ENCODE assay signal across 7 mouse cellular contexts in the genomic region with DNA sequence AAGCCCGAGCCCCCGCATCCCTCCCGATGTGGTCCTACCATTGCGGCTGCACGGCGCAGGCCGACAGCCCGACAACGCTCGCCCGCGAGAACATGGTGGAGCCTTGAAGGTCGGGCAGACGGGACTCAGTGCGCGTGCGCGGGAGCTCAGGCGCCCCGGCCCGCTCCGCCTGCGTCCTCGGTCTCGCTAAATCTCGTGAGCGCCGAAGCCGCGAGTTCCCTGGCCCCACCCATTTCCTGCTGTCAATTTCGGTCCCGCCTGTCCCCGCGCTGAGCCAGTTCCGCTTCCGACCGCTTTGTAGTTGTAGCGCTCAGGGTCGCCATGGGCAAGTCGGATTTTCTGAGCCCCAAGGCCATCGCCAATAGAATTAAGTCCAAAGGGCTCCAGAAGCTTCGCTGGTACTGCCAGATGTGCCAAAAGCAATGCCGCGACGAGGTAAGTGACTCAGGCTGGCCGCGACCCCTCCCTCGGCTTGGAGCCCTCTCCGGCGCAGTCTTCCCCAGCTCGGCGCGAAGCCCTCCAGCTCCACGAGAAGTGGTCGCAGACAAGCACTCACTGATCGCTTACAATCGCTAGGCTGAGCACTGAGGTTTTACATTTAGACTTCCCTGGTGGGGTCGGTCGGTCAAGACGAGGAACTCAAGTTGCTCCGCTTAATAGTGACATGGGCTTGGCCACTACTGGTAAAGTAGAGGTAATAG. TPM values are rescaled to one million over a fixed set of nuclear protein-coding genes. Genes with fewer than 3 reads are reported as not detected.
DNase-seq lines count a peak whose midpoint lies in the region; ATAC-seq and TF ChIP-seq lines count a peak whose summit lies in the region.

Atp5c1 (minus strand) TSS at position 201 of the 701 bp plus-strand sequence.
Kin (plus strand) TSS at position 284 of the 701 bp plus-strand sequence.

- H3K27ac ChIP-seq in embryonic facial prominence, embryonic 12.5 days, result peak within 1 kb of the TSS; percentile 90
- peak within 1 kb of the TSS; percentile 99 for H3K27ac ChIP-seq in kidney, adult 2 months (ENCODE audit: insufficient read depth, low read depth, low read length)
- peak within 1 kb of the TSS; percentile 92 for H3K27ac ChIP-seq in limb, embryonic 12.5 days
- peak within 1 kb of the TSS; percentile 96 for H3K27ac ChIP-seq in midbrain, embryonic 15.5 days
- peak within 1 kb of the TSS; percentile 87 for H3K27ac ChIP-seq in spleen, adult 2 months (ENCODE audit: insufficient read depth, low read length)

- H3K9ac ChIP-seq in embryonic facial prominence, embryonic 12.5 days, result peak within 1 kb of the TSS; percentile 98
- peak within 1 kb of the TSS; percentile 97 for H3K9ac ChIP-seq in limb, embryonic 12.5 days (replicated peaks)
- H3K9ac ChIP-seq in midbrain, embryonic 15.5 days, result peak within 1 kb of the TSS; percentile 100

- no peaks in the 10 kb centered on the region for H3K27me3 ChIP-seq in embryonic facial prominence, embryonic 12.5 days
- H3K27me3 ChIP-seq in kidney, adult 2 months (replicated peaks; ENCODE audit: control insufficient read depth, insufficient read depth, low read length), result no peaks in the 10 kb centered on the region
- H3K27me3 ChIP-seq in limb, embryonic 12.5 days, result no peaks in the 10 kb centered on the region
- H3K27me3 ChIP-seq in midbrain, embryonic 15.5 days (replicated peaks), result no peaks in the 10 kb centered on the region
- no peaks in the 10 kb centered on the region for H3K27me3 ChIP-seq in spleen, adult 2 months (ENCODE audit: control insufficient read depth, insufficient read depth, low read length)

- TF ChIP-seq POLR2A in kidney, adult 2 months (IDR thresholded peaks at IDR 0.05; ENCODE audit: low read depth, low read length), result peak; percentile 86
- TF ChIP-seq POLR2A in spleen, adult 2 months (IDR thresholded peaks at IDR 0.05; ENCODE audit: low read depth, low read length), result peak; percentile 69

- peak within 1 kb of the TSS; percentile 87 for H3K4me3 ChIP-seq in embryonic facial prominence, embryonic 12.5 days
- peak within 1 kb of the TSS; percentile 91 for H3K4me3 ChIP-seq in kidney, adult 2 months (ENCODE audit: insufficient read depth, low read depth, low read length)
- H3K4me3 ChIP-seq in limb, embryonic 12.5 days (replicated peaks), result peak within 1 kb of the TSS; percentile 88
- H3K4me3 ChIP-seq in midbrain, embryonic 15.5 days, result peak within 1 kb of the TSS; percentile 99
- H3K4me3 ChIP-seq in spleen, adult 2 months (ENCODE audit: extremely low read depth, insufficient read depth, insufficient read length), result peak within 1 kb of the TSS; percentile 81

- peak; percentile 46 for TF ChIP-seq CTCF in kidney, adult 2 months (conservative IDR thresholded peaks at IDR 0.05; ENCODE audit: insufficient read depth, insufficient read length, low read depth, low read length)
- TF ChIP-seq CTCF in spleen, adult 2 months (IDR thresholded peaks at IDR 0.05; ENCODE audit: extremely low read depth, insufficient read depth, insufficient read length, insufficient replicate concordance), result 0 out of 2 replicates have a peak, but pooled peaks have one; percentile 14

- DNase-seq in adrenal gland, postnatal 25 days, result peak; percentile 96
- DNase-seq in heart, adult 18-20 months, result peak; percentile 97 to 98
- peak; percentile 98 for DNase-seq in kidney, adult 2 months
- DNase-seq in spleen, adult 2 months (ENCODE audit: low read depth in 1 of 2, low spot score in 2 of 2), result peak; percentile 94 to 97

- peak within 1 kb of the TSS; percentile 69 for H3K4me2 ChIP-seq in embryonic facial prominence, embryonic 12.5 days (replicated peaks)
- H3K4me2 ChIP-seq in limb, embryonic 12.5 days, result peak within 1 kb of the TSS; percentile 76
- H3K4me2 ChIP-seq in midbrain, embryonic 15.5 days, result peak within 1 kb of the TSS; percentile 80

- no peaks in the 10 kb centered on the region for H3K9me3 ChIP-seq in embryonic facial prominence, embryonic 12.5 days
- H3K9me3 ChIP-seq in limb, embryonic 12.5 days, result no peaks in the 10 kb centered on the region
- no peaks in the 10 kb centered on the region for H3K9me3 ChIP-seq in midbrain, embryonic 15.5 days

- WGBS in embryonic facial prominence, embryonic 12.5 days, result under 1% methylated on average over 61 of the region's 61 CpGs
- under 1% methylated on average over 61 of the region's 61 CpGs for WGBS in kidney, adult 2 months
- under 1% methylated on average over 61 of the region's 61 CpGs for WGBS in limb, embryonic 12.5 days
- WGBS in midbrain, embryonic 15.5 days, result under 1% methylated on average over 61 of the region's 61 CpGs
- WGBS in spleen, adult 2 months, result under 1% methylated on average over 61 of the region's 61 CpGs

- peaks cover 23% of the 10 kb centered on the region for H3K4me1 ChIP-seq in embryonic facial prominence, embryonic 12.5 days
- peaks cover 21% of the 10 kb centered on the region for H3K4me1 ChIP-seq in kidney, adult 2 months (ENCODE audit: control insufficient read depth, insufficient read depth, low read length)
- H3K4me1 ChIP-seq in limb, embryonic 12.5 days (replicated peaks), result peaks cover 30% of the 10 kb centered on the region
- H3K4me1 ChIP-seq in midbrain, embryonic 15.5 days, result peaks cover 35% of the 10 kb centered on the region
- H3K4me1 ChIP-seq in spleen, adult 2 months (ENCODE audit: control insufficient read depth, insufficient read depth, insufficient read length), result peaks cover 6% of the 10 kb centered on the region

- H3K36me3 ChIP-seq in embryonic facial prominence, embryonic 12.5 days, result 0 out of 2 replicates have a peak, but pooled peaks cover 9% of the 10 kb centered on the region
- H3K36me3 ChIP-seq in kidney, adult 2 months (ENCODE audit: control insufficient read depth, insufficient read depth, low read length), result no peaks in the 10 kb centered on the region
- peaks cover 24% of the 10 kb centered on the region for H3K36me3 ChIP-seq in limb, embryonic 12.5 days
- H3K36me3 ChIP-seq in midbrain, embryonic 15.5 days (replicated peaks), result no peaks in the 10 kb centered on the region
- H3K36me3 ChIP-seq in spleen, adult 2 months (ENCODE audit: control insufficient read depth, insufficient read depth, low read length), result no peaks in the 10 kb centered on the region

- ATAC-seq in embryonic facial prominence, embryonic 12.5 days (ENCODE audit: insufficient number of reproducible peaks, insufficient read depth, low FRiP score, low TSS enrichment), result peak; percentile 97
- peak; percentile 97 for ATAC-seq in limb, embryonic 12.5 days (ENCODE audit: insufficient number of reproducible peaks, insufficient read depth, low FRiP score, low TSS enrichment, low read depth)
- ATAC-seq in midbrain, embryonic 15.5 days (replicated peaks), result peak; percentile 97

RNA-seq across cellular contexts. Expression of gene Atp5c1, which starts in this region (rescaled TPM):
- total RNA-seq in adrenal gland, postnatal 25 days (2021), result 451 and 465 TPM in 2 replicates
- 519 and 528 TPM in 2 replicates for polyA plus RNA-seq in embryonic facial prominence, embryonic 12.5 days (2016; fragmentation: Nextera tagmentation; extraction: Ambion mirVana)
- total RNA-seq in heart, adult 18-20 months (2021), result 1,000 to 10,000 TPM; 1,460 to 1,539 TPM
- polyA plus RNA-seq in kidney, adult 2 months (2012; rRNA removed), result 786 and 1,002 TPM in 2 replicates
- polyA plus RNA-seq in limb, embryonic 12.5 days (2016; fragmentation: Nextera tagmentation; extraction: Ambion mirVana), result 507 and 512 TPM in 2 replicates
- 513 and 528 TPM in 2 replicates for polyA plus RNA-seq in midbrain, embryonic 15.5 days (2015; fragmentation: Nextera tagmentation; extraction: Ambion mirVana)
- 107 and 116 TPM in 2 replicates for polyA plus RNA-seq in spleen, adult 2 months (2012; rRNA removed)

RNA-seq across cellular contexts. Expression of gene Kin, which starts in this region (rescaled TPM):
- 27.2 and 32.1 TPM in 2 replicates for total RNA-seq in adrenal gland, postnatal 25 days (2021)
- polyA plus RNA-seq in embryonic facial prominence, embryonic 12.5 days (2016; fragmentation: Nextera tagmentation; extraction: Ambion mirVana), result 32.8 and 35.4 TPM in 2 replicates
- 1 to 10 TPM; 7.8 to 9.4 TPM for total RNA-seq in heart, adult 18-20 months (2021)
- 3.2 and 4.6 TPM in 2 replicates for polyA plus RNA-seq in kidney, adult 2 months (2012; rRNA removed)
- 31.5 and 32.9 TPM in 2 replicates for polyA plus RNA-seq in limb, embryonic 12.5 days (2016; fragmentation: Nextera tagmentation; extraction: Ambion mirVana)
- polyA plus RNA-seq in midbrain, embryonic 15.5 days (2015; fragmentation: Nextera tagmentation; extraction: Ambion mirVana), result 32.1 and 32.7 TPM in 2 replicates
- 2.2 and 2.7 TPM in 2 replicates for polyA plus RNA-seq in spleen, adult 2 months (2012; rRNA removed)

Comparison
In these comparisons a context has a peak if more than half of its experiments do, and no peak if none do; other contexts are left out.
1. Peak in every context shown above with its lines: DNase-seq, ATAC-seq, H3K4me3 ChIP-seq and H3K27ac ChIP-seq.